Mouse (Mus musculus) heart, adult 8-10 months (tissue): ENCODE measurements around the gene Sfta2. TPM values are rescaled to one million over a fixed set of nuclear protein-coding genes. Genes with fewer than 3 reads are reported as not detected.

Source experiments
- DNase-seq: peaks from one replicate; pipeline ENCODE4 v3.0.0; 2022; ENCODE audit warnings: low spot score
- total RNA-seq, 4 experiments: library from RNA; stranded (reverse); gene quantifications; 2 replicates each; pipeline ENCODE4 v1.2.4; 2022

The Sfta2 gene
- total RNA-seq, 4 experiments from 2014 or later, result not detected

DNA sequence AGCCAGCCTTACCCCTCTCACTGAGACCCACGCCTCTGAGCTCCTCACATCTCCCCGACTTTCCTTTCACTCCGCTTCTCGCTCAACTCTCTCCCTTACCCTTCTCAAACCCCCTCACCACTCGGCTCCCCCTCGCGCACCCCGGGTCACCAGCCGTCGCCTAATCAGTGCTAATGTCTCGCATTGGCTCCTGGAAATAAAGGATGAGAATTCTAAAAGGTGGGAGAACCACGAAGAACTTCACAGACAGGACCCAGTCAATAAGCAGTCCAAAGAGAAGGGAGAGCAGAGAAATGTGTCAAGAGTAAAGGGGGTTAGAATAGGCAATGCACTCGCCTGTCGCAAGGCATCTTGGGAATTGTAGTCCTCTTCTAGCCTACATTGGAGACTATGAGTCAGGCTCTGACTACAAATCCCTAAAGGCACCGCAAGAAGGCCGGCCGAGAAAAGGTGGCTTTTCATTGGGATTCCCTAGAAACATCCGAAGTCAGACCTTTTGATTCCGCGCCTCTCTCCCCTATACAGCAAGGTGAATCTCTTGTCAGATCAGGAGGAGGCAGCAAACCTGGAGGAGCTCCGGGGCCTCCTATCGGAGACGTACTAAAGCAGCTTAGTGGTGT lies 72.2 kb downstream of the Sfta2 start, which contains the start of gene Gtf2h4:
Gene Gtf2h4 (minus strand): TSS at position 324 of the 620 bp plus-strand sequence.
- peak; percentile 95 for DNase-seq

DNA sequence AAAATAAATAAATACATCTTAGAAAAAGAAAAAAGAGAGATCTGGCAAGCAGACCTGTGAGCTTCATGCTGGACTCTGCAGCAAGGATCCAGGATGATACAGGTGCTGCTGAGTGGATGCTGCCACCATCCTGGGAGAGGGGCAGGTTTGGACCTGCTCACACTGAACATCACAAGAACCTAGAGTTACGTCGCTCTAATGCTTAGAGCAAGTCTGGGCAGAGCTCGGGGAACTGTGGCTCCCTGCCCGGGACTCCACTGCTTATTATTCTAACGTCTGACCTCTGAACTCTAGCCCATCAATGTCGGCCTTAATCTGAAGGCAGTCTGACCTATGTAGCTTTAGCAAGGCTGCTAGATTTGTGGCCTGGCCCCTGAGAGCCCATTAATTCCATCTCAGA lies 79.2 kb downstream of the Sfta2 start:
- no peak for DNase-seq

DNA sequence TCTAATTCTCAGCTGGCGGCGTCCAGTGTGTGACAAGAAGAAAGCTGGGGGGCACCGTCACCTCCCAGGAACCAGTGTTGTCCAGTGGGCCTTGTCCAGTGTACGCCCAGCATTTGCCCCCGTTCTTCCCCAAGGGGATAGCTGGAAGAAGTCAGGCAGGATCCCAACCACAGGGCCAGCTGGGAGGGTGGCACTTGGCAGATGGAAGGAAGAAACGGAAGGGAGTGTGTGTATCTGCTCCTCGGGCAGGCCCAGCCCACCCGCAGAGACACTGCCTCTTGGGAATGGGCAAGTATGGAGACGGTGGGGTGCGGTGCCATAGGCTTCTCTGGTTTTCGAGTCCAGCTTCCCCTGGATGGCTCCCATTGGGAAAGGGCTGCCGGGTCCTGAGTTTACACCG lies 80.6 kb downstream of the Sfta2 start:
- no peak for DNase-seq

DNA sequence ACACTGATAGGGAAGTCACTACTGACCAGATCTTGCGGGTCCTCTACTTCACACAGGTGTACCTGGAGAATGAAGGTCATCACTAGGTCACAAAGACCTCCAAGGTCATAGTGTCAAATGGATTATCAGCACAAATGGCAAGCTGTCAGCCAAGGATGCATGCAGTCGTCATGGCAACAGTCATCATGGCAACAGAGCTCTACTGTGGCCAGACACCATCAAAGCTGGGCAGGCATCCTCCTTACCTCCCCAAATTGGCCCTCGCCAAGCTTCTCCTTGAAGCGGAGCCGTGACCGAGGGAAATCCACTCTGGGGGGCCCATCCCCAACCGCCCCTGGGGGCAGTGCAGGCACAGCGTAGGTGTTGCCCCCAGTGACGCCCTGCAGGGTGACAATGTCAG lies 83.7 kb downstream of the Sfta2 start:
- no peak for DNase-seq

DNA sequence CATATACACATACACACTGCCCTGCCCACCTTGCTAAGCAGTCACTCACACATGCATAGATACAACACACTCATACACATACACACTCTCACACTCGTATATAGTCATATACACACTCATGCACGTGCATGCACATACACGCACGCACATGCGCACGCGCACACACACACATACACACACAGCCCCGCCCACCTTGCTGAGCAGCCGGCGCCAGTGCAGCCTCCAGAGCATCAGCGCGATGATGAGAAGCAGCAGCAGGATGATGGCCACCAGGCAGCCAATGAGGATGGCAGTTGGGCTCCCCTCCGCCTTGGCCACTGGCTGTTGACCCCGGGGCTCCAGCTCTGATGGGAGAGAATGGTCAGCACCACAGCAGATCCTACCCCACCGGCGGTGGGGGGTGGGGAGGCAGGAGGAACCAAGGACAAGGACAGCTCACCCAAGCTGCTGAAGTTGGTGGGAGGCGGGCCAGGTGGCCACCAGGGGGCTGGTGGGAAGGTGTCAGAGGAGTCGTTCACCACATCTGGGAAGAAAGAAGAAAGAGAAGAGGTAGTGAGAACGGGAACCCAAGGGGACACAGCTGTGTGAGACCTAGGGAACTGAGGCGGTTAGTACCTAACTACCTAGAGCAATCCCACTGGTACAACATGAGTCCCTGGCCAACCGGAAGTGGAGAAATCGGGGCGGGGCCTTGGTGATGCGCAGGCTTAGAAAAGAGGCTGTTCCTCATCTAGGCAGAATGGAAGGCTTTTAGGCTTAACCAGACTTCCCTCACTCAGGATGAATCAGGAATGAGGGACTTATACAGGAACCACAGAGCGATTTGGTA lies 87.2 kb downstream of the Sfta2 start:
- DNase-seq, result no peak

DNA sequence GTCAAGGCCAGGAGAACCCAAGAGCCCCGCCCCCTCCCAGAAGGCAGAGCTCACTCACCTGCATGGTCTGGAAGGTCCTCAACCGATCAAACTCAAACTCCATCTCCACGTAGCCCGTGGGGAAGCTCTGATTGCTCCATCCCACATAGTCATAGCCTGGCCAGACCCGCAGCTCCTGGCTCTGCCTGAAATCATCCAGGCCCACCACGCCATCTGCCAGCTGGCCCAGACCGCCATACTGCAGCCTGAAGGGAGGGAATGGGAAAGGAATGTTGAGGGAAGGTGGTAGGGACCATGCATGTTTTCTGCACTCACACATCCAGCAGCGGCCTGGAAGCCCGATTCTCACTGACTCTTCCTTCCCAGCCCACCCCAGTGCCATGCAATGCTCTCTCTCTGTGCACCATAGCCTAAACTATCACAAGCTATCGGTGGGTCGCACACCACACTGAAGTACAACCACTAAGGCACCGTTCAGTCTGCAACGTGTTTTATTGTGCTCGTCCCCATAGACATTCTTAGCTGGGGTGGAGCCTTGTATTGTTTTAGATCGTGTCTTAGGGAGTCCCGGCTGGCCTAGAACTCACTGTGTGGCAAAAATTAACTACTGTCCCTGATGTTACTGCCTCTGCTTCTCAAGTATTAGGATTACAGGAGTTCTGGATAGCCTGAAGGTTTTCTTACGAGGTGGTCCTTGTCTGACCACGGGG lies 88.7 kb downstream of the Sfta2 start:
- DNase-seq, result no peak

DNA sequence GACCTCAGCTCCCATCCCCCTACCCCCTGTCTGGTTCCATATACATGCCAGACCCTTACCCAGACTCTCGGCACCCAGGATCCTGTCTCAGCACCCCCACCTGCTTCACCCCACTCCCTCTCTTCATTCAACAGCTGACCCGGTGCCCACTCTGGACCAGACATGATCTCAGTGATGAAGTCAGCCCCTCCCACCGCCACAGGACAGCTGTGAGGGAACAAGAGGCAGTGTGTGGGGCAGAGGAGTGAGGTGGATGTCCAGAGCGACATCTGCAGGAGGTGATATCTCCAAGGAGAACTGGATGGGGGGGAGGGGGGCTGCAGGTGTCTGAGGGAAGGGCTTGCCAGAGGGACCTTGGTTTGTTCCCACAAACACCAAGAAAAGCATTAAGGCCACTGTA lies 90.5 kb downstream of the Sfta2 start:
- DNase-seq, result no peak

DNA sequence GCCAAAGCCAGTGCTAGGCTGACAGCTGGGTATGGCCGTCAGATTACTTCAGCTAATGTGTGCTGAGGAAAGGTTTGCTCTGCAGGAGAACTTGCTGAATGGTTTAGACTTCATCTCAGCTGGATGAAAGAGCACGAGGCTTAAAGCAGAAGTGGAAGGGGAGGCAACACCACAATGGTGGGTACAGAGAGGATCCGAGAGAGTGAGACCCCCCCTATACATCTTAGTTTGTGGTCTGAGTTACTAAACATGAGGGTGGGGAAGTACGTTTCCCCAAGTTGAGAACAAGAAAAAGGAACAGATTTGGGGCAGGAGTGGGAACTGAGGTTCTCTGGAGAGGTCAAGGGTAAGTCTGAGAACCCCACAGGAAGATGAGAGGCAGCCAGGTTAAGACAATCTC lies 91.0 kb downstream of the Sfta2 start:
- no peak for DNase-seq

DNA sequence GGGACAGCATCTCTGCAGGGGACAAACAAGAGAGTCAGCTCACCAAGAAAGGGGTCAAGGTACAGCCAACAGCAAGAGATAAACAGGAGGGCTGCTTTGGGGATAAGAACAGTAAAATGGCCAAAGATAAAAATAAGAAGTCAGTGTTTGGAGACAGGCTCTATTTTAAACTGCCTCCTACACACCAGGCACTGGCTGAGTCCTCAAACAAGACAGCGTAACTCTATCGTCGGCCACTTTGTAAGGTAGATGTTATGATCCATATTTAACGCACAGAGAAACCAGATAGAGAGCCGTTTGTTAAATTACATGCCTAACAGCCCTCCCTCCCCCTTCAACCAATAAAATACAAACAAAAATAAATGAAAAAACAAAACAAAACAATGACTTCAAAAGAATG lies 92.6 kb downstream of the Sfta2 start:
- no peak for DNase-seq

DNA sequence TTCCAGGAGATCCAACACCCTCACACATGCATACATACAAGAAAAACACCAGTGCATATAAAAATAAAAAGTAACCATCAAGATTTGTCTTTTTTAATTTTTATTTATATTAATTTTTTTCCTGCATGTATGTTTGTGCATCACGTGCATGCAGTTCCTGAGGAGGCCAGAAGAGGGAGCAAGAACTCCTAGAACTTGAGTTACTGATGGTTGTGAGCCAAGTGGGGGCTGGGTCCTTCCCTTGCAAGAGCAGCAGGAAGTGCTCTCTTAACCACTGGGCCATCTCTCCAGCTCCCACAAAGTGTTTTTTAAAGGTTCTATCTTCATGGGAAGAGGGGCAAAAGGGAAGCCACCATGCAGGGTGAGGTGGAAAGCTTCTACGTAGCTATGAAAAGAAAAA lies 93.9 kb downstream of the Sfta2 start:
- no peak for DNase-seq

DNA sequence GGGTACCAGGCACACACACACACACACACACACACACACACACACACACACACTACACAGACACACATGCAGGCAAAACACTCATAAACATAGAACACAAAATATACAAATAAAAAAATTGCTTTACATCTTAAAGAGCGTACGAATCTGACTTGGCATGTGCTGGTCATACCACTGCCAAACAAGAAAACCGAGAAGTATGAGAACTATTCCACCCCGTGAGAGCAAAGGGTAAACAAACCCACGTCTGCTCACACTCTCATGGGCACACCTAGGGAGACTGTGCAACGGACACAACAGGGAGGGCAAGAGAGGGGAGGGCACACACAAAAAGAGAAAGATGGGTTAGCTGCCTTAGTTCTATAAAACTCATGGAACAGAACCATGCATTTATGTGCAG lies 95.3 kb downstream of the Sfta2 start:
- DNase-seq, result no peak

DNA sequence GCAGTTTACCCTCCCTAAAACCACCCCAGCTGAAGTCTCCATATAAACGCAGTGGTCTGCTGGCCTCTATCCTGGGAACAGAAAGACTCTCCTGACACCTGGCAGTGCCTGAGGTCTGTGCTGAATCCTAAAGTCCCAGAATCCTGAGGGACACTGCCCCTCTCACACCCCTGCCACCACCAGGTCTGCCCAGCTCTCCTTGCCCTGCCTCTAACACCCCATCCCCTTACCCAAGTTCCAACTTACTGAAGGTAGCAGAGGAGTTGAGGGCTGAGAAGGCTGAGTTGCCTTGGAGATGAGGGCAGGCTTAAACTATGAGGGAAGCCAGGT lies 96.0 kb downstream of the Sfta2 start:
- no peak for DNase-seq

DNA sequence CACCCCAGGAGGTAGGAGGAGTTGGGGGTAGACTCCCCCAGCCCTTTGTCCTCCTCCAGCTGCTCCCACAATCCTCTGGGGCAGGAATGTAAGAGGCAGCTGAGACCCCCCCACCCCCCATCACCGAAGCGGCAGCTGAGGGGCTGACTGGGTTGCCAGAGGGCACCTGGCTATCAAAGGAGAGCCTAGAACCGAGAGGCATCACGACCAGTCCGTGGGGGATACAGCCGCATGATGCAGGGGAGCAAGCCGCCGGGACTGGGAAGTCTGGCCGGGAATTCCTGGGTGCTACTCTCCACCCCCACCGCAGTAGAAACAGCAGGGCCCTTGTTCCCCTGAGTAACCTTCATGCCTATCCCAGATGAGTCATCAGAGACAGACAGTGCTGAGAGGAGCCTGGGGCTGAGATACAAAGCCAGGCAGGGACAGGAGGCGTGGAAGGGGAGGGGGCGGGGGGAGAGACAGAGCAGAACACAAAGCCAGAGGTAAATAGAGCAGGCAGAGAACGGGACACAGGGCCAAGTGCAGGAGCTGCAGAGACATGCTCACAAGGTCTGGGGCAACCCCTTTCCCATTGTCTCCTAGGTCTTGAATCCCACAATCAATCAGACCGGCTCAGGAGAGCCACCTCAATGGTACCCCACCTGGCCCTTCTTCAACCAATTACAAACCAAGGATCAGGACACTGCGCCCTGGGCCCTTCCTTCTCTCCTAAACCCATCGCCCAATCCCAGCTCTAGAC lies 96.6 kb downstream of the Sfta2 start:
- no peak for DNase-seq

DNA sequence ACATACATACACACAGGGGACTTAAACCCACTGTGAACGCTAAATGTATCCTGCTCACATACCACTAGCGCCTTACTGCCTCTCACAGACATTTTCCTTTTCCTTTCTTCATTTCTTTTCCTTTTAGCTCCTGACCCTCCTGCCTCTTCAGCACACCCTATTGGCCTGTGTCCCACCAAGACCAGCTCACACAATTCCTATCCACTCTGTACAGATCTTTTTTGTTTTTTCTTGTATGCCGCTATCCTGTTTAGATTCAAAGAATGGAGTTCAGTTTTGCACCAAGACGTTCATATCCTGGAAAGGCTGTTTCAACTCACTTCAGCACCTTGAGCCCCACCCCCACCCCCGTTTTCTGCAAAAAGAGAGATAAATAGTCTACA lies 97.1 kb downstream of the Sfta2 start:
- DNase-seq, result no peak

DNA sequence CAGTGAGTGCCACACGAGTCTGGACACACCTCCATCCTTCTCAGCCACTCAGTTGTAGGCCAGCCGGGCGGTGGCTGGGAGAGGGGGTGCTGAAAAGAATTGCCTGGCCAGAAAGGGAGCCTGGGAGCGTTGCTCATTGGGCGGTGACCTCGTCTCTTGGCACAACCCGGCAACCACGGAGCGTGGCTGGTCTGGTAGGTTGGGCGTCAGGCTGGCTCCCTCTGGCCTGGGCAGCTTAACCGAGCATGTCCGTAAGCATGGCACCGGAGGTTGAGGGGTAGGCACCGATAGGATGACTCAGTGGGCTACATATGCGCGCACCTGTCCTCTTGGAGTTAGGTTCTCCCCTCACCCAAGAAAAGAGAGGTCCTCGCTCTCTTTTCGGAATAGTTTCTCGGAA lies 98.6 kb downstream of the Sfta2 start:
- DNase-seq, result peak; percentile 76

Other genes starting within 250 kb of the Sfta2 start
- 10 to 100 TPM; 14.6 to 22.3 (median 16.7) TPM for gene H2-Q4, start 221.9 kb upstream of the Sfta2 start, total RNA-seq
- gene H2-Q6, start 176.7 kb upstream of the Sfta2 start, total RNA-seq, result 1 to 10 TPM; 3.8 to 8.0 (median 4.4) TPM
- gene H2-Q7, start 162.4 kb upstream of the Sfta2 start, total RNA-seq, result 1 to 10 TPM; 2.5 to 4.7 (median 3.2) TPM
- under 1 TPM; 0.38 to 0.59 (median 0.39) TPM for gene H2-Q10, start 131.5 kb upstream of the Sfta2 start, total RNA-seq
- not detected for gene Pou5f1, start 95.5 kb upstream of the Sfta2 start, total RNA-seq
- gene Tcf19, start 84.7 kb upstream of the Sfta2 start, total RNA-seq, result 1 to 10 TPM; 2.1 to 3.3 (median 2.4) TPM
- gene Cchcr1, start 84.4 kb upstream of the Sfta2 start, total RNA-seq, result 1 to 10 TPM; 2.0 to 3.9 (median 2.4) TPM
- gene Psors1c2, start 68.3 kb upstream of the Sfta2 start, total RNA-seq, result not detected
- gene Cdsn, start 49.4 kb upstream of the Sfta2 start, total RNA-seq, result under 1 TPM; 0.14 to 0.37 (median 0.27) TPM
- not detected for gene 2300002M23Rik, start 34.1 kb upstream of the Sfta2 start, total RNA-seq
- gene Gm9573, start 25.1 kb downstream of the Sfta2 start, total RNA-seq, result not detected
- not detected for gene Mucl3, start 42.1 kb downstream of the Sfta2 start, total RNA-seq
- 10 to 100 TPM; 30.4 to 34.9 (median 31.8) TPM for gene Vars2, start 66.0 kb downstream of the Sfta2 start, total RNA-seq
- 10 to 100 TPM; 18.4 to 22.2 (median 21.2) TPM for gene Gtf2h4, start 72.2 kb downstream of the Sfta2 start, total RNA-seq
- 10 to 100 TPM; 23.8 to 30.0 (median 29.5) TPM for gene Ddr1, start 103.1 kb downstream of the Sfta2 start, total RNA-seq
- gene Ier3, start 220.1 kb downstream of the Sfta2 start, total RNA-seq, result 10 to 100 TPM; 31.3 to 64.3 (median 38.9) TPM
- gene Flot1, start 221.7 kb downstream of the Sfta2 start, total RNA-seq, result 100 to 1,000 TPM; 154 to 174 (median 157) TPM
- 10 to 100 TPM; 65.2 to 94.6 (median 72.1) TPM for gene Tubb5, start 236.8 kb downstream of the Sfta2 start, total RNA-seq
- gene Mdc1, start 240.0 kb downstream of the Sfta2 start, total RNA-seq, result 10 to 100 TPM; 11.5 to 12.8 (median 12.0) TPM